In genomic region chr11:62494754-62495275, GRCm38 (mm10) we compare ENCODE assay signal across 8 mouse cellular contexts. TPM values are rescaled to one million over a fixed set of nuclear protein-coding genes. Genes with fewer than 3 reads are reported as not detected.
DNase-seq lines count a peak whose midpoint lies in the region; ATAC-seq and TF ChIP-seq lines count a peak whose summit lies in the region.

No protein-coding gene starts in this region.

- H3K36me3 ChIP-seq in midbrain, embryonic 10.5 days, result no peaks in the 10 kb centered on the region
- H3K36me3 ChIP-seq in midbrain, embryonic 15.5 days (replicated peaks), result no peaks in the 10 kb centered on the region
- H3K36me3 ChIP-seq in liver, embryonic 11.5 days (ENCODE audit: control insufficient read depth, insufficient read depth, low read length), result no peaks in the 10 kb centered on the region
- no peaks in the 10 kb centered on the region for H3K36me3 ChIP-seq in neural tube, embryonic 13.5 days

- no peaks in the 10 kb centered on the region for H3K27me3 ChIP-seq in midbrain, embryonic 10.5 days (ENCODE audit: low read depth, poor library complexity, severe bottlenecking)
- no peaks in the 10 kb centered on the region for H3K27me3 ChIP-seq in midbrain, embryonic 15.5 days (replicated peaks)
- no peaks in the 10 kb centered on the region for H3K27me3 ChIP-seq in liver, embryonic 11.5 days (replicated peaks; ENCODE audit: control insufficient read depth, insufficient read depth, low read length)
- H3K27me3 ChIP-seq in neural tube, embryonic 13.5 days, result no peaks in the 10 kb centered on the region

- TF ChIP-seq CTCF in brain, embryonic 14.5 days (IDR thresholded peaks at IDR 0.05; ENCODE audit: borderline replicate concordance, extremely low read depth, insufficient read depth, insufficient read length), result no peak

- no peak for TF ChIP-seq POLR2A in brain, embryonic 14.5 days (IDR thresholded peaks at IDR 0.05; ENCODE audit: borderline replicate concordance, extremely low read depth, insufficient read depth, insufficient read length, poor library complexity, severe bottlenecking)

- H3K4me3 ChIP-seq in midbrain, embryonic 10.5 days, result no peak overlapping the region
- H3K4me3 ChIP-seq in midbrain, embryonic 15.5 days, result no peak overlapping the region
- no peak overlapping the region for H3K4me3 ChIP-seq in liver, embryonic 11.5 days (ENCODE audit: low read depth, low read length)
- H3K4me3 ChIP-seq in neural tube, embryonic 13.5 days, result no peak overlapping the region

- H3K9me3 ChIP-seq in midbrain, embryonic 10.5 days (replicated peaks), result no peaks in the 10 kb centered on the region
- H3K9me3 ChIP-seq in midbrain, embryonic 15.5 days, result no peaks in the 10 kb centered on the region
- no peaks in the 10 kb centered on the region for H3K9me3 ChIP-seq in liver, embryonic 11.5 days (ENCODE audit: control insufficient read depth, low read length)
- H3K9me3 ChIP-seq in neural tube, embryonic 13.5 days, result no peaks in the 10 kb centered on the region

- H3K9ac ChIP-seq in midbrain, embryonic 15.5 days, result no peak overlapping the region
- no peak overlapping the region for H3K9ac ChIP-seq in liver, embryonic 11.5 days (ENCODE audit: low read depth, low read length)
- H3K9ac ChIP-seq in neural tube, embryonic 13.5 days, result no peak overlapping the region

- H3K4me1 ChIP-seq in midbrain, embryonic 10.5 days, result peaks cover 14% of the 10 kb centered on the region
- no peaks in the 10 kb centered on the region for H3K4me1 ChIP-seq in midbrain, embryonic 15.5 days
- peaks cover 16% of the 10 kb centered on the region for H3K4me1 ChIP-seq in liver, embryonic 11.5 days (replicated peaks; ENCODE audit: control insufficient read depth, insufficient read depth, low read length)
- peaks cover 9% of the 10 kb centered on the region for H3K4me1 ChIP-seq in neural tube, embryonic 13.5 days (replicated peaks)

- 2% methylated on average over 6 of the region's 6 CpGs for WGBS in midbrain, embryonic 10.5 days
- 8% methylated on average over 6 of the region's 6 CpGs for WGBS in midbrain, embryonic 15.5 days
- WGBS in liver, embryonic 11.5 days, result 17% methylated on average over 6 of the region's 6 CpGs
- 3% methylated on average over 6 of the region's 6 CpGs for WGBS in neural tube, embryonic 13.5 days

- H3K4me2 ChIP-seq in midbrain, embryonic 15.5 days, result no peak overlapping the region
- H3K4me2 ChIP-seq in liver, embryonic 11.5 days, result peak overlapping the region; percentile 29; the same call in 1 of the 2 replicates
- H3K4me2 ChIP-seq in neural tube, embryonic 13.5 days, result no peak overlapping the region

- no peak for ATAC-seq in midbrain, embryonic 15.5 days (replicated peaks)
- ATAC-seq in liver, embryonic 11.5 days (replicated peaks; ENCODE audit: low FRiP score), result peak; percentile 71
- ATAC-seq in neural tube, embryonic 13.5 days (ENCODE audit: low read depth), result 0 out of 2 replicates have a peak, but pooled peaks have one; percentile 36

- peak overlapping the region; percentile 75 for H3K27ac ChIP-seq in midbrain, embryonic 10.5 days (replicated peaks)
- no peak overlapping the region for H3K27ac ChIP-seq in midbrain, embryonic 15.5 days
- H3K27ac ChIP-seq in liver, embryonic 11.5 days (ENCODE audit: low read depth, low read length), result peak overlapping the region; percentile 74
- peak overlapping the region; percentile 29; the same call in 1 of the 2 replicates for H3K27ac ChIP-seq in neural tube, embryonic 13.5 days (replicated peaks)

- DNase-seq in midbrain, embryonic 10.5 days (ENCODE audit: low spot score), result peak; percentile 53
- DNase-seq in brain, embryonic 14.5 days (ENCODE audit: low read depth), result peak; percentile 68
- peak; percentile 40 for DNase-seq in gastrocnemius, postnatal 25 days
- peak; percentile 82 for DNase-seq in kidney, adult 18-20 months
- DNase-seq in liver, embryonic 11.5 days (ENCODE audit: low spot score), result peak; percentile 47
- DNase-seq in thymus, postnatal 4 days, result peak; percentile 68

RNA-seq across cellular contexts. Expression of gene Ncor1, which starts 36.5 kb away (rescaled TPM):
- 120 and 139 TPM in 2 replicates for polyA plus RNA-seq in midbrain, embryonic 10.5 days (2016; fragmentation: Nextera tagmentation; extraction: Ambion mirVana)
- polyA plus RNA-seq in midbrain, embryonic 15.5 days (2015; fragmentation: Nextera tagmentation; extraction: Ambion mirVana), result 179 and 182 TPM in 2 replicates
- 132 and 164 TPM in 2 replicates for polyA plus RNA-seq in brain, embryonic 14.5 days (2012; rRNA removed)
- total RNA-seq in gastrocnemius, postnatal 25 days (2021), result 100 to 1,000 TPM; 114 to 115 TPM
- 133 and 144 TPM in 2 replicates for polyA plus RNA-seq in liver, embryonic 11.5 days (2014; fragmentation: Nextera tagmentation; extraction: Ambion mirVana)
- 185 and 190 TPM in 2 replicates for polyA plus RNA-seq in neural tube, embryonic 13.5 days (2015; fragmentation: Nextera tagmentation; extraction: Ambion mirVana)

RNA-seq across cellular contexts. Expression of gene Pigl, which starts 36.6 kb away (rescaled TPM):
- polyA plus RNA-seq in midbrain, embryonic 10.5 days (2016; fragmentation: Nextera tagmentation; extraction: Ambion mirVana), result 16.4 and 17.9 TPM in 2 replicates
- 8.0 and 8.6 TPM in 2 replicates for polyA plus RNA-seq in midbrain, embryonic 15.5 days (2015; fragmentation: Nextera tagmentation; extraction: Ambion mirVana)
- 6.8 and 8.2 TPM in 2 replicates for polyA plus RNA-seq in brain, embryonic 14.5 days (2012; rRNA removed)
- 1 to 10 TPM; 1.4 to 1.8 TPM for total RNA-seq in gastrocnemius, postnatal 25 days (2021)
- polyA plus RNA-seq in liver, embryonic 11.5 days (2014; fragmentation: Nextera tagmentation; extraction: Ambion mirVana), result 15.3 and 15.7 TPM in 2 replicates
- polyA plus RNA-seq in neural tube, embryonic 13.5 days (2015; fragmentation: Nextera tagmentation; extraction: Ambion mirVana), result 7.7 and 9.5 TPM in 2 replicates

RNA-seq across cellular contexts. Expression of gene Cenpv, which starts 44.2 kb away (rescaled TPM):
- polyA plus RNA-seq in midbrain, embryonic 10.5 days (2016; fragmentation: Nextera tagmentation; extraction: Ambion mirVana), result 41.7 and 53.7 TPM in 2 replicates
- polyA plus RNA-seq in midbrain, embryonic 15.5 days (2015; fragmentation: Nextera tagmentation; extraction: Ambion mirVana), result 67.0 and 67.3 TPM in 2 replicates
- polyA plus RNA-seq in brain, embryonic 14.5 days (2012; rRNA removed), result 112 and 180 TPM in 2 replicates
- total RNA-seq in gastrocnemius, postnatal 25 days (2021), result 10 to 100 TPM; 18.9 to 24.0 TPM
- polyA plus RNA-seq in liver, embryonic 11.5 days (2014; fragmentation: Nextera tagmentation; extraction: Ambion mirVana), result 34.3 and 38.4 TPM in 2 replicates
- polyA plus RNA-seq in neural tube, embryonic 13.5 days (2015; fragmentation: Nextera tagmentation; extraction: Ambion mirVana), result 52.2 and 62.6 TPM in 2 replicates

RNA-seq across cellular contexts. Expression of gene Ubb, which starts 56.2 kb away (rescaled TPM):
- polyA plus RNA-seq in midbrain, embryonic 10.5 days (2016; fragmentation: Nextera tagmentation; extraction: Ambion mirVana), result 3,322 and 3,606 TPM in 2 replicates
- polyA plus RNA-seq in midbrain, embryonic 15.5 days (2015; fragmentation: Nextera tagmentation; extraction: Ambion mirVana), result 4,689 and 4,874 TPM in 2 replicates
- polyA plus RNA-seq in brain, embryonic 14.5 days (2012; rRNA removed), result 4,191 and 5,062 TPM in 2 replicates
- 100 to 1,000 TPM; 692 to 747 TPM for total RNA-seq in gastrocnemius, postnatal 25 days (2021)
- polyA plus RNA-seq in liver, embryonic 11.5 days (2014; fragmentation: Nextera tagmentation; extraction: Ambion mirVana), result 2,001 and 2,023 TPM in 2 replicates
- polyA plus RNA-seq in neural tube, embryonic 13.5 days (2015; fragmentation: Nextera tagmentation; extraction: Ambion mirVana), result 4,310 and 4,558 TPM in 2 replicates
